Mouse (Mus musculus) midbrain, embryonic 10.5 days (tissue): ENCODE measurements around the gene Nxpe4. TPM values are rescaled to one million over a fixed set of nuclear protein-coding genes. Genes with fewer than 3 reads are reported as not detected.
"Not testable (repeated sequence)": the region's sequence is repeated elsewhere in the genome, so short reads cannot be mapped to it uniquely, and the experiment has no call there.

Experiments used
- DNase-seq: peaks from one replicate; pipeline ENCODE4 v3.0.0-alpha.2; 2017; ENCODE audit warnings: low spot score
- H3K27ac ChIP-seq: fragments of 300-500 bp; sonication (generic); replicated peaks from 2 replicates; pipeline ENCODE4 v1.5.1; 2016; ENCODE audit warnings: mild to moderate bottlenecking
- H3K27me3 ChIP-seq: fragments of 300-500 bp; sonication (generic); 2 replicates; pipeline ENCODE4 v1.6.1; 2016; ENCODE audit warnings: low read depth, mild to moderate bottlenecking; ENCODE audit not compliant: poor library complexity, severe bottlenecking
- H3K36me3 ChIP-seq: fragments of 300-500 bp; sonication (generic); 2 replicates; pipeline ENCODE4 v1.6.1; 2016; ENCODE audit warnings: mild to moderate bottlenecking, moderate library complexity
- H3K4me1 ChIP-seq: fragments of 300-500 bp; sonication (generic); 2 replicates; pipeline ENCODE4 v1.6.1; 2016
- H3K4me3 ChIP-seq: fragments of 300-500 bp; sonication (generic); 2 replicates; pipeline ENCODE4 v1.5.1; 2016; ENCODE audit warnings: mild to moderate bottlenecking, moderate library complexity
- H3K9me3 ChIP-seq: fragments of 300-500 bp; sonication (generic); replicated peaks from 2 replicates; pipeline ENCODE4 v1.6.1; 2016; ENCODE audit warnings: mild to moderate bottlenecking
- WGBS: fragments of 180-500 bp; shearing (Covaris S2); methylation state at CpG from one replicate; pipeline ENCODE4 v1.1.7; 2016; 5-methylcytosine and 5-hydroxymethylcytosine counted together
- polyA plus RNA-seq: library from polyadenylated mRNA; unstranded; fragments of >200 nt; fragmentation: Nextera tagmentation; extraction: Ambion mirVana; gene quantifications from 2 replicates; pipeline ENCODE4 v1.2.1, GENCODE M21; 2016

Nxpe4 gene
- polyA plus RNA-seq, 1 experiment from 2014 or later, result 5.3 TPM

DNA sequence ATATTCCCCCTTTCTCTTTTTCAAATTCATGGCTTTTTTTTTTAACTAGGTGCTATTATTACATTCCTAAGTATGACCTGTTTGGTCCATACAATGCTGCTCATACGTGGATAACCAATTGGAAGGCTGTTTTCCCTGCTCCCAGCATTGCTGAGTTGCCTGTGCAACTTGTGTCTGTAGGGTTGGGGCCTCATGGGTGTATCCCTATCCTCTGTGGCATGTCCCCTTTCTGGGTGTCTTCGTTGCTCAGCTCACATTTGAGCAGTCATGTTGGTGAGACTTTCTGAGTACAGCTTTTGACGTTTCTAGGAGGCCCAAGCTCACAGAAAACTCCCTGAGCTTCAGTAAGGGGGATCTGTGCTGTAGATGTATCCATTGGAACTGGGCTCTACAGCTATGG, 242.9 kb downstream of the Nxpe4 start:
- WGBS, result 67% methylated on average over 3 of the region's 3 CpGs
- no peaks in the 10 kb centered on the region for H3K36me3 ChIP-seq
- no peaks in the 10 kb centered on the region for H3K9me3 ChIP-seq
- no peaks in the 10 kb centered on the region for H3K27me3 ChIP-seq
- H3K4me1 ChIP-seq, result no peaks in the 10 kb centered on the region
- H3K4me3 ChIP-seq, result no peak overlapping the region
- DNase-seq, result no peak
- no peak overlapping the region for H3K27ac ChIP-seq

DNA sequence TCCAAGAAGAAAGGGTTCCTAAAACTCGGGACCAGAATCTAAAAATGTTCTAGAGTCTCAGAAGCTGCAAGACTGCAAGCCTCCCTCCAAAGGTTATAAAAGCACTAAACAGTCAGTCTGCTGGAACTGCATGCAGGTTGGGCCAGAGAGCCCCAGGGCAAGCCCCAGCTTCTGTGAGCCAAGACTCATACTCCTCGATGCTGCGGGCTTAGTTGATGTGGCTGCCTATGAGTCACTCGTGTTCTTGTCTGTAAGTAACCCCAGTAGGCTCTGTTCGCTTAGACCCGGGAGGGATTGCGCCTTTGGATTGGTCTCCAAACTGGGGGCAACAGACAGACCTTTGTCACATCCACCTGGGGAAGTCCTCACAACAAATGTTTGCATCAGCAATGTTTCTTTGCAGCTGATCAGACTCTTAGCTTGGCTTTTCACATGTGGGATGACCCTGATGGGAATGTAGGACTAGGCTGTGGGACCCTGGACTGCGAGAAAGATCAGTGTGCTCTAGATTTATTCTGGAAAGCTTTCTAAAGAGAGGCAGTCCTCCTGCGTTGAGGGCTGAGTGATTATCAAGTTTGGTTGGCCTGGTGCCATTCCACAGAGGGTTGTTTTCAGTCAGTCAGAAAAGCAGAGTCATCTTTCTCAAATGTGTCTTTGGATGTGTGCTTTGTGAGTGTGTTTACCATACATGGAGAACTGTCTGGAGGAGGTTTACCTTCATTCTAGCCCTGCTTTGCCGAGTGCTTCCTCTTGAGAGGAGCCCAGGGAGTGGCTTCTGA, 245.9 kb downstream of the Nxpe4 start:
- H3K27me3 ChIP-seq, result no peaks in the 10 kb centered on the region; the same call in 1 of the 2 replicates
- H3K27ac ChIP-seq, result no peak overlapping the region
- no peak for DNase-seq
- no peak overlapping the region for H3K4me3 ChIP-seq
- H3K9me3 ChIP-seq, result no peaks in the 10 kb centered on the region
- no peaks in the 10 kb centered on the region for H3K36me3 ChIP-seq
- WGBS, result 86% methylated on average over 10 of the region's 10 CpGs
- no peaks in the 10 kb centered on the region for H3K4me1 ChIP-seq

DNA sequence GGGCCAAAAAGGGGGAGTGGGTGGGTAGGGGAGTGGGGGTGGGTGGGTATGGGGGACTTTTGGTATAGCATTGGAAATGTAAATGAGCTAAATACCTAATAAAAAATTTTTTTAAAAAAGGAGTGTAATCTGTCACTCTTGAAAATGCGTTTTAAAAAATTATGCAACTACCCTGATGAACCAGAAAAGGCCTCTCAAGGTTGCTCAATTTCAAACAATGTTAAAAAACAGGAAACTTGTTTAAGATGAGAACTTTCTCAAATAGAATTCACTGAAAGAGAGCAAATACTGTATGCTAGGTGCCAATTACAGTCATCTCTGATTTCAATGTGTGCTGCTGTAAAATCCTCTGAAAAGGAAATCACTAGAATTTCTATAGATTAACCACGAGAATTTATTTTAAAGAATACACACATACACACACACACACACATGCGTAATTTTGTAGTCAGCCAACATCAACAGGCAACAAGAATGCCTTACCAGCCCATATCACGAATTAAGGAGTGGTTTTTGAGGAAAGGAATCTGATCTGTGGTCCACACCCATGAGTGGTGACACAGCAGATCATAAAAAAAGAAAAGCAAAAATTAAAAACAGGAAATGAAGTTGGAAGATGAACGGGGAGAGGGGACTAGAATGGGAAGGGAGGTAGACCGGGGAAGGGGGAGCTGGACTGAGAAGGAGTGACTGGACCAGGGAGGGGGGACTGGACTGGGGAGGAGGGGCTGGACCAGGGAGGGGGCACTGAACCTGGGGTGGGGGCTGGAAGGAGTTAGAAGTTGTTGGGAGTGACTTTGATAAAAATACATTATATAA, 248.6 kb downstream of the Nxpe4 start:
- DNase-seq, result no peak
- peaks cover under 1% of the 10 kb centered on the region; the same call in 1 of the 2 replicates for H3K27me3 ChIP-seq
- H3K36me3 ChIP-seq, result no peaks in the 10 kb centered on the region
- WGBS, result 89% methylated on average over 6 of the region's 6 CpGs
- H3K27ac ChIP-seq, result no peak overlapping the region
- H3K4me3 ChIP-seq, result no peak overlapping the region
- H3K9me3 ChIP-seq, result no peaks in the 10 kb centered on the region
- peaks cover 7% of the 10 kb centered on the region for H3K4me1 ChIP-seq

DNA sequence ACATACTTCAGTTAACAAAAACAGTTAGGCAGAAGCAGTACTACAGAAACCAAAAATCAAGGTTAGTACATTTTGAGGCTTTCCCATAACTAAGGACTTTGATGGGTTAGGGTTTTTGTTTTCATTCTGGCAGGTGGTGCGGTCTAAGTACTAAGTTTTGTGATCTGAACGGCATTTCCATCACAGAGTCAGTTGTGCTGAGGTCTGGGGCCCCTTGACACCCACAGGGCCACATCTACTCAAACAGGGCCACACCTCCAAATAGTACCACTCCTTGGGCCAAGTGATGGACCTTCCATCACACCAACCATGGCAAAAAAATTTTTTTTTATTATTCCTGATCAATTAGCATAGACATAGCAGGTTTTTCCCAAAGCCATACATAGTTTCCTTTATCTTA, 251.8 kb downstream of the Nxpe4 start:
- H3K4me3 ChIP-seq, result no peak overlapping the region
- peaks cover 6% of the 10 kb centered on the region; the same call in 1 of the 2 replicates for H3K27me3 ChIP-seq
- H3K4me1 ChIP-seq, result peaks cover 7% of the 10 kb centered on the region
- 76% methylated on average over 2 of the region's 2 CpGs for WGBS
- no peak overlapping the region for H3K27ac ChIP-seq
- DNase-seq, result no peak
- H3K9me3 ChIP-seq, result no peaks in the 10 kb centered on the region
- H3K36me3 ChIP-seq, result no peaks in the 10 kb centered on the region

DNA sequence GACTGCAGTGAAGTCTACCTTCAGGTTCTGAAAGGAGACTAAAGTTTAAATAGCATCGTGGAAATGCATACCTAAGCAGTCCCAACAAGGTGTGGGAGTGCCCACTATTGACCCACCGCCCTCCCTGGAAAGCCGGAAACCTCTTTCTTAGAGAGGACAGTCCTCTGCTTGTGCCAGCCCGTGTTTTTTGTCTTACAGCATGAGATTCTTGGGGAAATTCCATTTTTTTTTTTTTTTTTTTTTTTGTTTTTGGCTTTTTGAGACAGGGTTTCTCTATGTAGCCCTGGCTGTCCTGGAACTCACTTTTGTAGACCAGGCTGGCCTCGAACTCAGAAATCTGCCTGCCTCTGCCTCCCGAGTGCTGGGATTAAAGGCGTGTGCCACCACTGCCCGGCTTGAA, 255.5 kb downstream of the Nxpe4 start:
- H3K36me3 ChIP-seq, H3K9me3 ChIP-seq, H3K4me3 ChIP-seq, H3K4me1 ChIP-seq, H3K27me3 ChIP-seq, H3K27ac ChIP-seq, DNase-seq: not testable (repeated sequence)
- 83% methylated on average over 8 of the region's 8 CpGs for WGBS

DNA sequence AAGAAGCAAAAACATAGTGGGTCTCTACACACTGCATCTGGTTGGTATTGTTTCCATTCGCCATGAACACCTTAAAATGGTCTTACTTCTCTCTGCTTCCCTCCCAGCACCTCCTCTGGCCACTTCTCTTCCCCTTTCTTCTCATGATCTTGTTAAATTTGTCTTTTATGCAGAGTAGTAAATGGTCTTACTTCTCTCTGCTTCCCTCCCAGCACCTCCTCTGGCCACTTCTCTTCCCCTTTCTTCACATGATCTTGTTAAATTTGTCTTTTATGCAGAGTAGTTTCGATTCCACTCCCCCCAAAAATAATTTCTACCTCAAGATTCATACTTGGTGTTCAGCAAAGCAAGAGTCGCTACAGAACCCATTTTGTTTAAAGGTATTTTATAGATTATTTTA, 256.2 kb downstream of the Nxpe4 start:
- H3K27ac ChIP-seq, result no peak overlapping the region
- H3K27me3 ChIP-seq, result peaks cover 6% of the 10 kb centered on the region; the same call in 1 of the 2 replicates
- no peak overlapping the region for H3K4me3 ChIP-seq
- no peaks in the 10 kb centered on the region for H3K9me3 ChIP-seq
- DNase-seq, result no peak
- WGBS, result 89% methylated on average over 3 of the region's 3 CpGs
- peaks cover 7% of the 10 kb centered on the region for H3K4me1 ChIP-seq
- H3K36me3 ChIP-seq, result no peaks in the 10 kb centered on the region

DNA sequence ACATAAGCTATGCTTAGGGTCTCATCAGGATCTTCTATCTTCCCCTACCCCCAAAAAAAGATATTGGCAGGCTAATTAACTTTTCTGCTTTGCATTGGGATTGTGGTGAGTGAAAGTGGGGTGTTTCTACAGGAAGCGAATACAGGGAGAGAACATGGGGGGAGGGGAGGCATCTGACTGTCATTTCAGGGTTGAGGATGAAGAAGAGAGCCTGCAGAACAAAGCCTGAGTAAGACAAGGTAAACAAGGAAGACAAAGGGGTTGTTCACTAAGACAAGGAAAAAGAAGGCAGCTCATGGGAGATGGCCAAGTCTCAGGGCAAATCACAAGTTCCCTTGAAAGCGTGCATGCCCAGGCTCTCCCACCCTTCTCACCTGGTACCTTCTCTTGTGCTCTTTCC, 256.6 kb downstream of the Nxpe4 start:
- Histone ChIP-seq H3K36me3 (no peaks in the 10 kb centered on the region), H3K9me3 (no peaks in the 10 kb centered on the region), H3K27ac (no peak overlapping the region), H3K4me3 (no peak overlapping the region), H3K4me1 (peaks cover 3% of the 10 kb centered on the region), H3K27me3 (peaks cover 6% of the 10 kb centered on the region; the same call in 1 of the 2 replicates)
- WGBS, result 81% methylated on average over 2 of the region's 2 CpGs
- DNase-seq, result no peak

DNA sequence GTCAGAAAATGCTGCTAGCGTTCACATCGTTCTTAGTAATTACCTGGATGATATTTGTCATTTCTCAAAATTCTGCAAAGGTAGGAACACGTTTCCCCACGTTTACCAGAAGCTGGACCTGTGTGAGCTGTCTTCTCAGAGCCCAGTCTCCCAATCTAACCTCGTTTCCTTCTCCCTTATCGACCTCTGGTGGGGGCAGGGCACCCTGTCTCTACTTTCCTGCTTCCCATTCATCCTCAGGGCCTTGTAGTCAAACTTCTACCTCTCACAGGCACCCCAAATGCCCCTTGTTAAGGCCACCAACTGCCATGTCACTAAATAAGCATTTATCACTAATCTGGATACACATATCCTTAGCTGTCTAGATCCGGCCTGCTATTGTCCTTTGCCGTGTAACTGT, 257.0 kb downstream of the Nxpe4 start:
- Histone ChIP-seq H3K4me3 (no peak overlapping the region), H3K9me3 (no peaks in the 10 kb centered on the region), H3K27me3 (peaks cover 6% of the 10 kb centered on the region; the same call in 1 of the 2 replicates), H3K27ac (no peak overlapping the region), H3K4me1 (no peaks in the 10 kb centered on the region), H3K36me3 (no peaks in the 10 kb centered on the region)
- no peak for DNase-seq
- 77% methylated on average over 8 of the region's 8 CpGs for WGBS

DNA sequence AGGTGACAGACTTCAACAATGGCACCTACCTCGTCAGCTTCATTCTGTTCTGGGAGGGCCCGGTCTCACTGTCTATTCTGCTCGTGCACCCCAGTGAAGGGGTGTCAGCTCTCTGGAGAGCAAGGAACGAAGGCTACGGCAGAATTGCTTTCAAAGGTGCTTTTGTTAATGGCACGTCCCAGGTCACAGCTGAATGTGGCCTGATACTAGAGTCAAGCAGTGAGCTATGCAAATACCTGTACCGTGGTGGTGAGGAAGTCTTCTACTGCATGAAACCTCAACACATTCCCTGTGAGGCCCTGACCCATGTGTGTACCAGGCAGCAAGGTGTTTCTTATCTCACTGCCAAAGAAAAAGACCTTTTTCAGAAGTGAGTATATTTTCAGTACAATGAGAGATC, 258.6 kb downstream of the Nxpe4 start:
- no peak overlapping the region for H3K4me3 ChIP-seq
- WGBS, result 88% methylated on average over 7 of the region's 7 CpGs
- H3K27me3 ChIP-seq, result peaks cover 6% of the 10 kb centered on the region; the same call in 1 of the 2 replicates
- no peak for DNase-seq
- H3K9me3 ChIP-seq, result no peaks in the 10 kb centered on the region
- no peak overlapping the region for H3K27ac ChIP-seq
- no peaks in the 10 kb centered on the region for H3K4me1 ChIP-seq
- no peaks in the 10 kb centered on the region for H3K36me3 ChIP-seq

DNA sequence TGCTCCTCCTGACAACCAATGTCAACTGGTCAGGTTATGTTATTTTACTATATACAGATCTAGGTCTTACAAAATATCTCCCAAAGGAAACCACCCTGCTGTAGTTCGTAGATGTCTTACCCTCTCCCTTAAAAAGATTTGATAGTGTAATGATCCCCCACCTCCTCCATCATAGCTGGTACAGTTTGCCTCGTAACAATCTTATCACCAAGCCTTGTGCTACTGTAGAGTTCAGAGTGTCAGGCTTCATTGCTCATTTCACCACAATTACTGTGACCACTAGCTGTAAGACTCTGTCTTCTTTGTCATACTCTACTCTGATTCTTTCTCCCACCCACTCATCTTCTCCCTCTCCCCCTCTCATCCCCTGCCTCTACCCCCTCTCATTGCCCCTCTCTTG, 259.2 kb downstream of the Nxpe4 start:
- DNase-seq, result no peak

DNA sequence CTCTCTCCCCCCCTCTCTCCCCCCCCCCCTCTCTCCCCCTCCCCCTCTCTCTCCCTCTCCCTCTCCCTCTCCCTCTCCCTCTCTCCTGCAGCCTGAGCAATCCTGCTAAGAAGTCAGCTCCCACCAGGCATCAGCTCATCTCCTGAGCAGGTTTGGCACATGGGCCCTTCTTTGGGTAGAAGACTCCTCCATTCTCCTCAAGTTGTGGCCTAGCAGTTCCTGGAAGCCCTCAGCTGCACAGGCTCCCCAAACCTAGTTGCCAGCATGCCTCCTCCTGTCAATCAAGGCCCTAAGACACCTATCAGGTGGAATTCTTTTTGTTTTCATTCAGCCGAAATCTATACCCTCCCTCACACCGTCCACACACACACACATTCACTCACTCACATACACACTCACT, 259.7 kb downstream of the Nxpe4 start:
- no peaks in the 10 kb centered on the region for H3K27me3 ChIP-seq
- WGBS, result 76% methylated on average over 2 of the region's 2 CpGs
- no peaks in the 10 kb centered on the region for H3K36me3 ChIP-seq
- H3K4me1 ChIP-seq, result no peaks in the 10 kb centered on the region
- no peaks in the 10 kb centered on the region for H3K9me3 ChIP-seq
- H3K4me3 ChIP-seq, result no peak overlapping the region
- no peak for DNase-seq
- no peak overlapping the region for H3K27ac ChIP-seq

More for the DNA sequence above, 259.2 kb downstream of the Nxpe4 start:
- H3K27me3 ChIP-seq, result no peaks in the 10 kb centered on the region
- 87% methylated on average over 2 of the region's 2 CpGs for WGBS
- no peak overlapping the region for H3K4me3 ChIP-seq
- no peaks in the 10 kb centered on the region for H3K36me3 ChIP-seq
- no peaks in the 10 kb centered on the region for H3K9me3 ChIP-seq
- H3K4me1 ChIP-seq, result no peaks in the 10 kb centered on the region
- no peak overlapping the region for H3K27ac ChIP-seq

DNA sequence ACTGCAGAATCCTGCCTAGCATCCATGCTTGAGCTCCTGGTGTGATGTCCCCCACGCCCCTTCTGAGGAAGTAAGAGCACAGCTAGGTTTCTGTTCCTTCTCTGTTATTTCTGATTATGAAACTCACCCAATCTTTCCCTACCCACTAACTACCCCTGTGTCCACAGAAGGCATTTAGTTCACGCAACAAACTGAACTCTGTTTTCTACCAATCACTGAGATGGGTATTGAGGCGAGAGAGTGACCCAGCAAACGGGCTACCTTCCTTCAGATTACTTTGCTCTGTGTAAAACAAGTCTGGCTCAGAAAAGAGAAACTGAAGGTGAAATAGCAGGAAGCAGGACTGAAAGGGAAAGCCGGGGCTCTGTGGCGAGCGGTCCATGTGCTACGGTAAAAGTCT, 260.6 kb downstream of the Nxpe4 start:
- Histone ChIP-seq H3K27ac (no peak overlapping the region), H3K4me3 (no peak overlapping the region), H3K4me1 (no peaks in the 10 kb centered on the region), H3K27me3 (no peaks in the 10 kb centered on the region), H3K36me3 (no peaks in the 10 kb centered on the region), H3K9me3 (no peaks in the 10 kb centered on the region)
- no peak for DNase-seq
- WGBS, result 86% methylated on average over 8 of the region's 8 CpGs

DNA sequence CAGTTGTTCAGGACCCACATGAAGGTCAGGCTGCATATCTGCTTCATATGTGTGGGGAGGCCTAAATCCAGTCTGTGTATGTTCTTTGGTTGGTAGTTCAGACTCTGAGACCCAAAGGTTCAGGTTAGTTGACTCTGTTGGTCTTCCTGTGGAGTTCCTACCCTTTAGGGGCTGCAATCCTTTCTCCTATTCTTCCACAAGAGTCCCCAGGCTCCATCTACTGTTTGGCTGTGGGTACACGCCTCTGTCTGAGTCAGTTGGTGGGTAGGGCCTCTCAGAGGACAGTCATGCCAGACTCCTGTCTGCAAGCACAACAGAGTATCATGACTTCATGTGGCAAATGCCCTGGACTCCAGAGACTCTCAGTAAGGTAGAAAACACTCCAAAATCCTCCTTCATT, 261.4 kb downstream of the Nxpe4 start:
- Histone ChIP-seq H3K27ac (no peak overlapping the region), H3K36me3 (no peaks in the 10 kb centered on the region), H3K4me3 (no peak overlapping the region), H3K27me3 (no peaks in the 10 kb centered on the region), H3K4me1 (no peaks in the 10 kb centered on the region), H3K9me3 (no peaks in the 10 kb centered on the region)
- WGBS, result 43% methylated on average over 1 of the region's 1 CpGs
- DNase-seq, result no peak
